Mouse (Mus musculus) cerebellum, adult 2 months (tissue): ENCODE measurements around the gene Tpcn1. TPM values are rescaled to one million over a fixed set of nuclear protein-coding genes. Genes with fewer than 3 reads are reported as not detected.
"Not testable (repeated sequence)": the region's sequence is repeated elsewhere in the genome, so short reads cannot be mapped to it uniquely, and the experiment has no call there.

Experiments
- DNase-seq, 2 experiments: peaks; one replicate each; pipeline ENCODE4 v3.0.0; 2021
- H3K27ac ChIP-seq: fragments of 200-500 bp; 2 replicates; pipeline ENCODE4 v1.5.1; 2012; ENCODE audit warnings: low read length, control low read depth, inconsistent platforms; ENCODE audit not compliant: insufficient read depth
- H3K27me3 ChIP-seq: fragments of 200-500 bp; 2 replicates; pipeline ENCODE4 v1.6.1; 2012; ENCODE audit warnings: inconsistent platforms, mild to moderate bottlenecking, low read length, moderate library complexity; ENCODE audit not compliant: control insufficient read depth, insufficient read depth
- H3K4me1 ChIP-seq: fragments of 200-500 bp; 2 replicates; pipeline ENCODE4 v1.6.1; 2011; ENCODE audit warnings: low read length; ENCODE audit not compliant: control insufficient read depth, insufficient read depth
- H3K4me3 ChIP-seq: fragments of 200-500 bp; replicated peaks from 2 replicates; pipeline ENCODE3; 2011; ENCODE audit warnings: mild to moderate bottlenecking, low read depth, low read length, control low read depth; ENCODE audit not compliant: insufficient read depth
- CTCF ChIP-seq: fragments of 200-500 bp; IDR thresholded peaks from 2 replicates; pipeline ENCODE4 v1.5.1; 2011; ENCODE audit warnings: low read depth, mild to moderate bottlenecking, control low read depth, low read length, moderate library complexity, borderline replicate concordance; ENCODE audit not compliant: insufficient read depth
- POLR2A ChIP-seq: fragments of 200-500 bp; IDR thresholded peaks from 2 replicates; pipeline ENCODE4 v1.6.1; 2011; ENCODE audit warnings: low read length, control low read depth, borderline replicate concordance; ENCODE audit not compliant: insufficient read depth
- WGBS: fragments of 180-500 bp; shearing (Covaris S2); methylation state at CpG from one replicate; pipeline ENCODE4 v1.1.7; 2018; 5-methylcytosine and 5-hydroxymethylcytosine counted together
- polyA plus RNA-seq: library from polyadenylated mRNA; depleted of rRNA; stranded (reverse); fragments of >200 nt; gene quantifications from 2 replicates; pipeline ENCODE4 v1.2.3, GENCODE M21; 2012

Tpcn1 gene
- polyA plus RNA-seq, 1 experiment: 47.3 TPM

GRCm38 (mm10) chr5:120507311-120507710 lies 81.2 kb downstream of the Tpcn1 start:
- TF ChIP-seq POLR2A (no peak), CTCF (no peak)
- WGBS: 75% methylated on average over 4 of the region's 4 CpGs
- peaks cover 6% of the 10 kb centered on the region; the same call in 1 of the 2 replicates for H3K4me1 ChIP-seq
- H3K27me3 ChIP-seq: no peaks in the 10 kb centered on the region
- H3K4me3 ChIP-seq: no peak overlapping the region
- DNase-seq: no peak
- no peak overlapping the region for H3K27ac ChIP-seq

GRCm38 (mm10) chr5:120506490-120506889 lies 82.0 kb downstream of the Tpcn1 start:
- DNase-seq: no peak
- no peak for TF ChIP-seq CTCF
- H3K4me3 ChIP-seq: no peak overlapping the region
- H3K4me1 ChIP-seq: peaks cover 9% of the 10 kb centered on the region; the same call in 1 of the 2 replicates
- no peaks in the 10 kb centered on the region for H3K27me3 ChIP-seq
- H3K27ac ChIP-seq: no peak overlapping the region
- 46% methylated on average over 9 of the region's 9 CpGs for WGBS

DNA sequence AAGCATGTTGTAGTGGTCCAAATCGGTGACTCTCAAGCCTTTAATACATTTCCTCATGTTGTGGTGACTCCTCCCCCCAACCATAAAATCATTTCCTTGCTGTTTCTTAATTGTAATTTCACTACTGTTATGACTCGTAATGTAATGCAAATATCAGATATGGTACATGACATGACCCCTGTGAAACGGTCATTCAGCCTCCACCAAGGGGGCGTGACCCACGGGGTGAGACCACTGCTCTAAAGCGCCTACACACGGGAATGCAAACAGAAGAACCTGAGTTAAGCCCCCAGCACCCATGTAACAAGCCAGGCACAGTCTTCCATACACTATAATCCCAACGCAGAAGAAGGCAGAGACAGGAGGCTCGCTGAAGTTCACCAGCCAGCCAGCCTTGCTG lies 82.7 kb downstream of the Tpcn1 start:
- Histone ChIP-seq H3K27ac (no peak overlapping the region), H3K27me3 (no peaks in the 10 kb centered on the region), H3K4me1 (peaks cover 9% of the 10 kb centered on the region; the same call in 1 of the 2 replicates), H3K4me3 (peak overlapping the region; percentile 23)
- TF ChIP-seq CTCF: no peak
- DNase-seq: no peak
- WGBS: 79% methylated on average over 9 of the region's 9 CpGs

- DNase-seq: peak; percentile 82 to 87
- H3K4me1 ChIP-seq: peaks cover 9% of the 10 kb centered on the region; the same call in 1 of the 2 replicates
- peak overlapping the region; percentile 23 for H3K4me3 ChIP-seq
- TF ChIP-seq POLR2A (no peak), CTCF (peak; percentile 89)
- no peaks in the 10 kb centered on the region for H3K27me3 ChIP-seq
- no peak overlapping the region for H3K27ac ChIP-seq
- whole genome bisulfite sequencing: 22% methylated on average over 16 of the region's 16 CpGs
Observed at GRCm38 (mm10) chr5:120505368-120505767, 83.1 kb downstream of the Tpcn1 start.

- TF ChIP-seq POLR2A (peak; percentile 68), CTCF (no peak)
- 0% methylated on average over 54 of the region's 55 CpGs for WGBS
- DNase-seq: peak; percentile 83 to 84
- Histone ChIP-seq H3K27ac (peak within 1 kb of the TSS; percentile 49; the same call in 1 of the 2 replicates), H3K4me1 (peaks cover 9% of the 10 kb centered on the region; the same call in 1 of the 2 replicates), H3K4me3 (peak within 1 kb of the TSS; percentile 69), H3K27me3 (no peaks in the 10 kb centered on the region)
Observed at GRCm38 (mm10) chr5:120503144-120503795, 85.2 kb downstream of the Tpcn1 start, which contains the start of gene Plbd2. Gene Plbd2 (minus strand): TSS chr5:120503625.

DNA sequence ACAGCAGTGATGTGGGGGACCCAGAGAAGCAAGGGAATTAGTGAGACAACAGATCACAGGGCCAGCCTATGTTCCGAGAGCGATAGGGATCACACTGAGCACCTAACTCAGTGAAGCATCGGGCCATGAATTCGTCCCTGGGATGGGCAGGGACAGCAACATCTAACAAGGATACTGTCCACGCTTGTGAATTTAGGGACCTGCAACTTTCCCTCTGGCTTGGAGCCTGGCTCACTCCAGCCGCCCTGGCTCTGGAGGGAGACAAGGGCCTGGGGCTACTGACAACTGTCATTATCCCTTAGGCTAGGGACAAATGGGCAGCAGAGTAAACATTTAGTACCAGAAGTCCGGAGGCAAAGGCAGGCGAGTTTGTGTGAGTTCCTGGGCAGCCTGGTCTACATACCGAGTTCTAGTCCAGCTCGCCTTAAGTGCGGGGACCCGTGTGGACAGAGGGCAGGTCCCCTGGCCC lies 85.8 kb downstream of the Tpcn1 start:
- DNase-seq: peak in 1 of 2 experiments; percentile 34
- Histone ChIP-seq H3K27ac (peak overlapping the region; percentile 49; the same call in 1 of the 2 replicates), H3K27me3 (no peaks in the 10 kb centered on the region)

GRCm38 (mm10) chr5:120502147-120502621 lies 86.3 kb downstream of the Tpcn1 start:
- H3K27ac ChIP-seq: no peak overlapping the region
- H3K27me3 ChIP-seq: no peaks in the 10 kb centered on the region
- DNase-seq: peak; percentile 33 to 41
- H3K4me1 ChIP-seq: peaks cover 9% of the 10 kb centered on the region; the same call in 1 of the 2 replicates
- no peak for TF ChIP-seq POLR2A
- no peak for TF ChIP-seq CTCF
- peak overlapping the region; percentile 69 for H3K4me3 ChIP-seq
- 15% methylated on average over 9 of the region's 9 CpGs for WGBS

More for the DNA sequence above, 85.8 kb downstream of the Tpcn1 start:
- TF ChIP-seq CTCF (no peak), POLR2A (no peak)
- 3% methylated on average over 12 of the region's 12 CpGs for WGBS
- Histone ChIP-seq H3K4me1 (peaks cover 9% of the 10 kb centered on the region; the same call in 1 of the 2 replicates), H3K4me3 (peak overlapping the region; percentile 69)

GRCm38 (mm10) chr5:120500609-120501008 lies 87.9 kb downstream of the Tpcn1 start:
- not testable (repeated sequence) for H3K27me3 ChIP-seq, DNase-seq, H3K27ac ChIP-seq, H3K4me3 ChIP-seq
- H3K4me1 ChIP-seq: peaks cover 14% of the 10 kb centered on the region; the same call in 1 of the 2 replicates
- WGBS: 88% methylated on average over 9 of the region's 9 CpGs
